Mouse (Mus musculus) gastrocnemius, postnatal 4 days (tissue): Measurements from ENCODE around the gene Macrod2. TPM values are rescaled to one million over a fixed set of nuclear protein-coding genes. Genes with fewer than 3 reads are reported as not detected.

Experiments
- DNase-seq, 2 experiments: peaks; one replicate each; pipeline ENCODE4 v3.0.0; 2021 to 2022; ENCODE audit warnings: low spot score in 2 of 2, mixed read lengths in 2 of 2
- total RNA-seq, 2 experiments: library from RNA; stranded (reverse); gene quantifications; 2 replicates each; pipeline ENCODE4 v1.2.3; 2021

The Macrod2 gene
- total RNA-seq, 2 experiments from 2014 or later: 17.3 to 17.4 TPM

DNA sequence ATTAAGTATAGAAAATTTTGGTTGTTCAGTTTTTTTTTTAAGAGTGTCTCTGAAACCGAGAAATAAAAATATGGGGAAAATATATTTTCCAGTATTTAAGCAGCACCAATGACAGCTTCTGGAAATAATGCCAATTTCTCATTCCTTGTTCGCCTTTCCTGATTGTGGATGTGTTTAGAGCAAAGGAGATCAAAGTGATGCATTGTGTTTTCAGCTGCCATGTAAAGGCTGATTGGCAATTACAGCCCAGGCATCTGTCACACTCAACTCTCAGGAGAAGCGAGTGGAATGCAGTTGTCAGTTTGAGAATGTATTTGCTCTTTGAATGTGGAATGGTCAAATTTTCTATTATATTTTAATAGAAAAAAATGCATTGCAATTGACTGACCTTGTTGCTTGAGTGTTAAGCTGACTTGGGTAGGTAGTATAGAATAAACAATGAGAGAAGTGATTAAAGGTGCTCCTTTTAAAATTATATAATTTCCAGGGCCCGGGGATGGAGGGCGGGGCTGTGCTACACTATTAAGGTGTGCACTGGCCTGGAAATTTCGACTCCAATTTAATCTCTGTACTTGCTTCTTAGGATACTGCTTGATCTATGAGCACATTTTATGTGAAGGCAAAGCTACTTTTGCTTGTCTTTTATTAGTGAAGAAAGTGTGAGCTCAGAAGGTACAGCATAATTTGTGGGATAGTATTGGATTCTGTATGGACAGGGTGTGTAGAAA, 629.4 kb downstream of the Macrod2 start:
- no peak for DNase-seq

- no peak for DNase-seq
Measured at GRCm38 (mm10) chr2:141056685-141057454, 661.8 kb downstream of the Macrod2 start.

DNA sequence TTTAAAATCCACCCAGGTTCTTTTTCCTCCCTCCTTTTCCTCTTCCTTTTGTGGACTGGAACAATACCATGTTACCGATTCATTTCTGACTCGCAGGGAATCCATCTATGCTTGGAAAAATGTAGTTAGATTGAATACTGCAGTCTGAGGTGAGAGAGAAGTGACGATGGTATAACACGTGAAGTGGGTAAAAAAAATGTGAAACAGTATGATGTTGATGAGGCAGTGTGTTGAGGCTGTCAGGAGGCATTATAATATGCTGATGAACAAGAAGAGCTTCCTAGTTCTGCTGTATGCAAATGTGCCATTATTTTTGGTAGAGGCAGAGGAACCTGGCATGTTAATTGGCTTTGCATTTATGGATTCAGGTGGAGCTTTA, 662.3 kb downstream of the Macrod2 start:
- no peak for DNase-seq

- DNase-seq: no peak
Measured at GRCm38 (mm10) chr2:141073981-141074855, 679.1 kb downstream of the Macrod2 start.

DNA sequence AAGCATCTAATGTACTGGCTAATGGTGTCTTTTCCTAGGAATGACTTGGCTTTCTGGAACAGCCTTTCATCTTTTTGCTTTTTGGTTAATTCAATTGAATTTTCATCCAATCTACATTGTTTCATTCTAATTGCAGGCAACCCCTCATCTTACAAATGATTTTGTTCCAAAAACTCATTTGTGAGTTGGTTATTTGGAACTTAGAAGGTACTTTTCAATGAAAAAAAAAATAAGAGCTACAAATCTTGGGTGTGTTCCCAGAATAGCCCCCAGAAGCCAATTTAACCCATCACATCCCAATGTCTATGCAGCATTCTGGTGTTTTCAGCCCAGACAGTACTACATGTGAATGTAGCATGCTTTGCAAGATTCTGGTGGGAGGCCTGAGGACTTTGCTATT, 683.1 kb downstream of the Macrod2 start:
- no peak for DNase-seq

DNA sequence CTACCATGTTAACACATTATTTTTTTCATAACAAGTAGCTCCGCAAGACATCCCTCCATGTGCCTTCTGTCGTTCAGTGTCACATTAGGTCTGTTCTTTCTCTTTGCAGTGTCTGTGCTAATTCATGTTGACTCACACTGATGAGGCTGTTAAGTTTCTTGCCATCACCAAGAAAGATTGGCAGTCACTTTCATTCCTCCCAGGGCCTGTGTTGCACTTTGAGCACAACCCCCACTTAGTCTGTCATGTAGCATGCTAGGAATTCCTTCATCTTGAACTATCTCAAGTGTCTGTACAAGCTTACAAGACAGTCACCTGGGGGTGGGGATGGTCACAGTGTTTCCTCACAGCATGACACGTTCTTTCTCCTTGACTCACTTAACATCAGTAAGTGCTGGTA, 696.2 kb downstream of the Macrod2 start:
- DNase-seq: no peak

DNA sequence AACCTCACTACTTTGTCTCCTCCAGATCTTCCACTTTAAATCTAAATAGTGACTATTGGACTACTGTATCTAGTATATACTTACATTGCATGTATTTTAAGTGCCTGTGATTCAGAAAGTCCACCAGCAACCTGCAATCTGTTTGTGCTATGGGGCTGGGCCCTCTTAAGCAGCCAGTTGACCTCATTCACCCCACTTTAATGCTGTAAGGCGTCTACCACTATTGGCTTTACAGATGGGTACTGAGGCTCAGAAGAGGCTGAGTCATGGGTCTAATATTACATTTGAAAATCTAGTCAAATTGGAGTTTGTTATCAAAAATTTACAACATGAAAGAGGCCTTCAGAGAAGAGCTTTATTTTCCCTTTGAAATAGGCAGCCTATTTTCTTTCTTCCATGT, 722.5 kb downstream of the Macrod2 start:
- no peak for DNase-seq

DNA sequence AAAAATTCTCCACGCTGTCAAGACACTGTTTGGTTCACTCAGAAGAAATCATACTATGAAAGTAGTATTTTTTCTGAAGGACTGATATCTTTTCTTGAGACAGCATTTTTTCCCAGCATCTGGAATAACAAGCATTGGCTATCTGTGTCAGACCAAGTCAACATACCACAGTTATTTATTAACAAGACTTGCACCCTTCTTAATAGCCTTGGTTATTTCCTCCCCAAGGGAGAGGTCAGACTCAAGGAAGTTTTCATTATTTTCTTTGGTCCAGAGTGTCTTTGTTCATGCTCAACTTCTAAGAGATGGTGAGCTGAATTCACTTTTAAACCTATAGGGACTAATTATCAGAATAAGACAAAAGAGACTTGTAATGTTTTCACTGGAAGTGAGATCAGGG, 728.8 kb downstream of the Macrod2 start:
- DNase-seq: no peak

GRCm38 (mm10) chr2:141125638-141126037, 730.5 kb downstream of the Macrod2 start:
- DNase-seq: no peak

GRCm38 (mm10) chr2:141142266-141142665, 747.2 kb downstream of the Macrod2 start:
- DNase-seq: no peak

DNA sequence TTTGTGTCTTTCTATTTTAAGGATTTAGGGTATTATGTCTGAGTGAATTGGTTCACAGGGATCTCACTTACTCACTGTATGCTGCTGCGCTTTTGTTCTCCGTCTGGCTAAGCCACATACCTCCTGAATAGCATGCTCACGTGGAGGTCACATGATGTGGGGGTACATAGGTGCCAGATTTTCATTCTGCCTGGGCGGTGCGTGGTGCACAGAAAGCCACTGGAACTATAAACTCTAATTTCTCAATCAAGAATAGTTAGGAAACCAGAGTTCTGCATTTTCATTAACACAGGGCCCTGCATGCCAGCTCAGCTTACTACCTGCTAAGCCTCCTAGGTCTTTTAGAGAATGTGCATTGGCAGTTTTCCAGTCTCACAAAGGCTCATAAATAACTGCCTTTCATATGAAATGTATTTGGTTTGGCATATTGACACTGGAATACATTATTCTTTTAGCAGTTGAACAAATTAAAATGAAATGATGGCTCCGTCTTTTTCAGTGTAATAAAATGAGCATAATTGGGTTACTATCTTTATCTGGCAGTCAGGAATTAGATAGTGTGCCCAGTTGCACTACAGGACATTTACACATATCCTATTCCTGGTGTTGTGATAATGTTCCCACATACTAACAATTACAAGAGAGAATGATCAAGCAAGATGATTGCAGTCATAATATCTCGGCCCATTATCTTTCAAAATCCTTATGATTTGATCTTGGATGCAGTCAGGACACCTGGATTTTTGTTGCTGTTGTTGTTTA, 757.1 kb downstream of the Macrod2 start:
- DNase-seq: no peak

GRCm38 (mm10) chr2:141155972-141156371, 760.9 kb downstream of the Macrod2 start:
- no peak for DNase-seq

GRCm38 (mm10) chr2:141156979-141157593, 762.0 kb downstream of the Macrod2 start:
- DNase-seq: no peak

- no peak for DNase-seq
Measured at GRCm38 (mm10) chr2:141158161-141158560, 763.1 kb downstream of the Macrod2 start.

- DNase-seq: no peak
Measured at GRCm38 (mm10) chr2:141163918-141164317, 768.8 kb downstream of the Macrod2 start.

DNA sequence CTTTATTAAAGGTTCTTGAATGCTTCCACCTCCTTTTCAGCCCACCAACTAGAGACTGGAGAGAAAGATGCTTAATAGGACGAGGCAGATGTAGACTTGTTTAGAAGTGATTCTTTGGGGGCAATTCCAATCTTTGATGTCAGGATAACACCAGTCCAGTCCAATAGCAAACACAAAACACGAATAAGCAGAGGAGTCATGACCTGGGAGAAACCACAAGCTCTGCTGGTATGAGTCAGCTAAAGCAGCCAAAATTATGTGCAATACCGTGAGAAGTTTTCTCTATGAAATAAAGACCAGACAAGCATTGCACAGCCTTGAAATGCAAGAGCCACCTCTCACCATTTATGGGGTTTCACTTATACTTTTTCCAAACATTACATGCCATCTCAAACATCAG, 774.5 kb downstream of the Macrod2 start:
- no peak for DNase-seq

GRCm38 (mm10) chr2:141173167-141173566, 778.1 kb downstream of the Macrod2 start:
- no peak for DNase-seq

DNA sequence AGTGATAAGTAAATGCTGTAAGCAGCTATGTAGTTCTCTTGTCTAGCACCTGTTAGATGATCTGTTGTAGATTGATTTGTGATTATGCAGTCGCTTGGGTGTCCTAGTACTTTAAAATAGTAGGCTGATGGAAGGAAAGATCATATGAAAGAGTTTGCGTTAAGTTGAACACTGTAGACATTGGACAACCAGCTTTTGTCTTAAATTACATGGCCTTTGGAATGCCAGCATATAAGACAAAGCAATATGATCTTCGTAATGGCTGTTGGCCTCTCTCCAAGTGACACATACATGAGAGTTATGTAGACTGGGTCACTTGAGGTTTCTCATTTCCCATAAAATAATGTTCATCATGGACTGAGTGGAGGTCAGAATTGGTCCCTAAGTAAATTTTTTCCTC, 778.5 kb downstream of the Macrod2 start:
- DNase-seq: no peak

DNA sequence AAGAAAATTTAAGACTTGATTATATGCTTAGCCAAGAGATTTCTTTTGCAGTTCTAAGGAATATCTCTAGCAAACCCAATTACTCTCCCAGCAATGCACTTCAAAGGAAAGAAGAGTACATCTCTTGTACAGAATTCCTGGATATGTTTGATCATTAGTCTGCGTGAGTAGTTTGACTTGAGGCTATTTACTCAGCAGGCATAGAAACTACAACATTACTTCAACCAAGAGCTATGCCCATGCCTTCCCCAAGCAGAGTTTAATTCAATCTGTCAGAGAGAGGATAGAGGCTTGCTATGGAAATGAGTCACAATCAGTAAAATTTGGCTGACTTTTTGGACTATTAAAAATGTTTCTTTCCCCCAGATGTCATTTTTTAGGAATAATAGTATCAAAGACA, 785.5 kb downstream of the Macrod2 start:
- no peak for DNase-seq

DNA sequence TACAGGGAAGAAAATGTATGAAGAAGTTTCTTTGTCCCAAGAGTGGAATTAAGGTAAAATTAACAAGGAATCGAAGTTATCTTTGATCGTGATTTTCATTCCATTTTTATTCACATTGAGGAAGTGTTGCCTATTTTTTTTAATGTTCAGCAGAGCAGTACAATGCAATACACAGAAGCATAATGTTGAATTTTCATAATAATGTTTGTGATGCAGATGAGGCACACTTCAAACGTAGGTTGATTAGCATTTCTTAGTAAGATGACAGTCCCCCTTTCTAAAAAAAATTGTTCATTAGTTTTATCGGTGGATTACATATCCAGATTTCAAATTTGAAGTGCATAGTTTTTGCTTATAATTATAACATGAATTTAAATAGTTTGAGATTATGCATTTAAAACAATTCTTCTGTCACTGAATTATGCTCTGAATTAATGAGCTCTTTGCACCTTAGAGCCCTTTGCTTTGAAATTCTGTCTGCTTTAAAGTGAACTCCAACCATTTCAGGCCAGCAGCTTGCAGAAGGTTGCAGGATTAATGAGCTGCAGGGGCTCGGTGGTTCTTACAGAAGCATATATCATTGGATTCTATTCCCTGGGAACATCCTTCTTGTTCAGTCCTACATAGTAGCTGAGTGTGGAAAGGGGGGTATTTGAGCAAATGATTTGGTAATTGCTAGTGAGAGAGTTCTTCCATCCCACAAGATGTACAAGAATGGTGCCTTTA, 787.1 kb downstream of the Macrod2 start:
- DNase-seq: no peak
